Mouse (Mus musculus) spleen, adult 2 months (tissue): Measurements from ENCODE around the gene Pomc. TPM values are rescaled to one million over a fixed set of nuclear protein-coding genes. Genes with fewer than 3 reads are reported as not detected.

Experiments
- DNase-seq, 2 experiments: peaks; one replicate each; pipeline versions ENCODE4 v3.0.0 to v3.0.0-alpha.2; 2012 to 2021; ENCODE audit warnings: low spot score in 2 of 2, low read depth in 1 of 2
- H3K27ac ChIP-seq: fragments of 200-500 bp; 2 replicates; pipeline ENCODE4 v1.5.1; 2012; ENCODE audit warnings: low read length, inconsistent platforms; ENCODE audit not compliant: insufficient read depth
- H3K27me3 ChIP-seq: fragments of 200-500 bp; 2 replicates; pipeline ENCODE4 v1.6.1; 2012; ENCODE audit warnings: mild to moderate bottlenecking, moderate library complexity, low read length, inconsistent platforms; ENCODE audit not compliant: control insufficient read depth, insufficient read depth
- H3K36me3 ChIP-seq: fragments of 200-500 bp; 2 replicates; pipeline ENCODE4 v1.6.1; 2012; ENCODE audit warnings: mild to moderate bottlenecking, low read length, inconsistent platforms; ENCODE audit not compliant: control insufficient read depth, insufficient read depth
- H3K4me1 ChIP-seq: fragments of 200-500 bp; 2 replicates; pipeline ENCODE4 v1.6.1; 2011; ENCODE audit warnings: inconsistent platforms; ENCODE audit not compliant: control insufficient read depth, insufficient read depth, insufficient read length
- H3K4me3 ChIP-seq: fragments of 200-500 bp; 2 replicates; pipeline ENCODE4 v1.5.1; 2011; ENCODE audit warnings: mild to moderate bottlenecking, inconsistent platforms; ENCODE audit not compliant: insufficient read depth, insufficient read length; ENCODE audit errors: extremely low read depth
- CTCF ChIP-seq: fragments of 200-500 bp; IDR thresholded peaks from 2 replicates; pipeline ENCODE4 v1.5.1; 2011; ENCODE audit warnings: mild to moderate bottlenecking, inconsistent platforms; ENCODE audit not compliant: insufficient read depth, insufficient read length, insufficient replicate concordance; ENCODE audit errors: extremely low read depth
- POLR2A ChIP-seq: fragments of 200-500 bp; IDR thresholded peaks from 2 replicates; pipeline ENCODE4 v1.6.1; 2011; ENCODE audit warnings: low read depth, low read length, inconsistent platforms
- WGBS: fragments of 180-500 bp; shearing (Covaris S2); methylation state at CpG from one replicate; pipeline ENCODE4 v1.1.7; 2018; 5-methylcytosine and 5-hydroxymethylcytosine counted together
- polyA plus RNA-seq: library from polyadenylated mRNA; depleted of rRNA; stranded (reverse); fragments of >200 nt; gene quantifications from 2 replicates; pipeline ENCODE4 v1.2.3, GENCODE M21; 2012

Gene Pomc
- polyA plus RNA-seq, 1 experiment = 0.44 TPM

DNA sequence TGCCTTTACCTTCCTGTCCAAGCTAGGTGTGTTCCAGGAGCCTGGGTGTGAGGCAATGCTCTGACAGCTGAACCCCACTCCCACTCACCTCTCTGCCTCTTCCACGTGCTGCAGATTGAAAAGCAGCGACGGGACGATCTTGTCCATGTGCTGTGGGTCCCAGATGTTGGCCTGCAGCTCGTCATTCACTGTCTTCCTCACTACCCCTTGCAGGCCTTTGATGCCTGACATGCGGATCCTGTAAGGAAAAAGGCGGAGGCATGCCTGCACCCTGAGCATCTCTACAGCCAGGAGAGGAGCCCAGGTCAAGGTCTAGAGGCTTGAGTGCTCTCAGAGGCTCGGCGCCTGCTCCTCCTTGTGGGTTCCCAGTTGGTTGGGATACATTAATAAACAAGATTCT, 29.7 kb downstream of the Pomc start:
- no peaks in the 10 kb centered on the region for H3K27me3 ChIP-seq
- TF ChIP-seq CTCF (no peak), POLR2A (no peak)
- H3K27ac ChIP-seq = no peak overlapping the region
- H3K4me3 ChIP-seq = no peak overlapping the region
- H3K36me3 ChIP-seq = no peaks in the 10 kb centered on the region
- peaks cover 6% of the 10 kb centered on the region for H3K4me1 ChIP-seq
- DNase-seq = no peak
- 87% methylated on average over 9 of the region's 9 CpGs for WGBS

DNA sequence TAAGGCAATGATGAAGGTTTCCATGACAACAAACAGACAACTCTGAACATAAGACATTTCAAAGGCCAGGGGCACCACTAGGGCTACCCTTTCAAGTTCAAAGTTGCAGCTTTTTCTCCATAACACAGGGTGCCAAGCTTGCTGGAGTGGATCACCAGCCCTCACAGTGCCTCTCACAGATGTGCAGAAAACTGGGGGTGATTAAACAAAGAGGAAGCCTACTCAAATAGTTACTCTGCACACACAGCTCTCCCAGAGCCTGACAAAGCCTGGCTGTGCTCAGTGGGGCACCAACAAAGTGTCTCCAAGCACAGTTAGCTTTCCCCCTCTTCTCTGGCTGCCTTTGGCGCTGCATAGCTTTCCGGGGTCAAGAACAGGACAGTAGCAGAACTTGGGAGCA, 35.2 kb downstream of the Pomc start:
- Histone ChIP-seq H3K27me3 (no peaks in the 10 kb centered on the region), H3K36me3 (no peaks in the 10 kb centered on the region), H3K27ac (no peak overlapping the region), H3K4me1 (no peaks in the 10 kb centered on the region), H3K4me3 (no peak overlapping the region)
- DNase-seq = no peak
- 51% methylated on average over 2 of the region's 2 CpGs for WGBS
- TF ChIP-seq POLR2A (no peak), CTCF (no peak)

GRCm38 (mm10) chr12:3991047-3991446, 36.3 kb downstream of the Pomc start:
- 89% methylated on average over 3 of the region's 3 CpGs for WGBS
- no peaks in the 10 kb centered on the region for H3K27me3 ChIP-seq
- no peak overlapping the region for H3K27ac ChIP-seq
- H3K36me3 ChIP-seq = no peaks in the 10 kb centered on the region
- no peak for DNase-seq
- H3K4me3 ChIP-seq = no peak overlapping the region
- no peaks in the 10 kb centered on the region for H3K4me1 ChIP-seq
- TF ChIP-seq CTCF = no peak
- TF ChIP-seq POLR2A = no peak

DNA sequence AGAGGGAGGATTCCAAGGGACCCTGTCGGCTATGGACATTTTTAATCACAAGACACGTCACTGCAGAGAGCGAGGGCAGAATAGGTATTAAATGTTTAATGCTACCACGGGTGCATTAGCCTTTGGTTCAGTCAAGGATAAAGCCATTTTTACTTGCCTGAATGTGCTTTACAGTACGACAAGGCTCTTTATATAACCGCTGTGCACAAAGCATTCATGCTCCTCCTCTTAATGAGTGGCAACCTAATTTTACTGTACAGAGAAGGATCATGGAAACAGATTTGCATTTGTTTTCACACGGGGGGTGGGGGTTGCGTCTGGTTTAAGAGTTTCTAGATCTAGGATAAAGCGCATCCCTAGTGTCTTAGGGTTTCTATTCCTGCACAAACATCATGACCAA, 42.0 kb downstream of the Pomc start:
- no peak for DNase-seq
- Histone ChIP-seq H3K4me3 (no peak overlapping the region), H3K4me1 (no peaks in the 10 kb centered on the region), H3K27ac (no peak overlapping the region), H3K27me3 (no peaks in the 10 kb centered on the region), H3K36me3 (no peaks in the 10 kb centered on the region)
- no peak for TF ChIP-seq CTCF
- 89% methylated on average over 9 of the region's 9 CpGs for WGBS

DNA sequence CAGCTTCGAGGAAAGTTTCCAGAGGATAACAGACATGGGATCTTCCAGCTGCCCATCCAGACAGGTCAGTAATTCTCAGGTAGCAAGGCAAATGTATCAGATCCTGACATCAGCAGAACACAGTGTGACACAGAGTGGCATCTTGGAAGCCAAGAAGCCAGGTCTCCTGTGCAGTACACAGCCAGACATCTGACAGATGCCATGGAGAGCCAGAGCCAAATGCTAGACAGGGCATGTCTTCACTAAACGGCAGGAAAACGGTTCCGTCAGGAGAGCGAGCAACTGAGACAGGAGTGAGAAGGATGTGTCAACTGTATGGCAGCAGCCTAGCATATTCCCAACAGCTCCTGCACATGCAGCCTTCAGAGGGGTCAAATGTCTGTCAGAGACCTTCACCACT, 45.7 kb downstream of the Pomc start:
- no peak for TF ChIP-seq POLR2A
- TF ChIP-seq CTCF = no peak
- Histone ChIP-seq H3K4me1 (no peaks in the 10 kb centered on the region), H3K4me3 (no peak overlapping the region), H3K36me3 (no peaks in the 10 kb centered on the region), H3K27me3 (no peaks in the 10 kb centered on the region), H3K27ac (no peak overlapping the region)
- WGBS = 93% methylated on average over 5 of the region's 5 CpGs
- DNase-seq = no peak

DNA sequence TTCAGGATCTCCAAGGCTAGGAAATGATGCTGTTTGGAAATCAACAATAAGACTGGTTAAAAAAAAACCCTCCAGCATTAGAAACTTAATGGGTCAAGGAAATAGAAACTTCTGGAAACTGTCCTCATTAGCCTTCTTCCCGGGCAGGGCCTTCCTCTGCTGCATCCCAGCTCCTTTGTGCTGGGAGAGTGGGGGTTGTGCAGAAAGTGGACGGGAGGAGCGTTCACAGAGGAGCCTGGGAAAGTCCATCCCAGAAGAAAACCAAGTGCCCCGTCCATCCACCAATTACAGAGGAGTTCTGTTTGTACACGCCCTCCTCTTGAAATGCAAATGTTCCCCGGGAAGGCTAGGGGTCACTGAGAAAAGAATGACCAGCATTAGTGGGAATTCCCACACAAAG, 49.9 kb downstream of the Pomc start:
- WGBS = 54% methylated on average over 6 of the region's 6 CpGs
- TF ChIP-seq CTCF = no peak
- TF ChIP-seq POLR2A = no peak
- no peaks in the 10 kb centered on the region for H3K36me3 ChIP-seq
- no peak overlapping the region for H3K27ac ChIP-seq
- no peaks in the 10 kb centered on the region for H3K27me3 ChIP-seq
- no peak overlapping the region for H3K4me3 ChIP-seq
- no peak for DNase-seq
- H3K4me1 ChIP-seq = no peaks in the 10 kb centered on the region

DNA sequence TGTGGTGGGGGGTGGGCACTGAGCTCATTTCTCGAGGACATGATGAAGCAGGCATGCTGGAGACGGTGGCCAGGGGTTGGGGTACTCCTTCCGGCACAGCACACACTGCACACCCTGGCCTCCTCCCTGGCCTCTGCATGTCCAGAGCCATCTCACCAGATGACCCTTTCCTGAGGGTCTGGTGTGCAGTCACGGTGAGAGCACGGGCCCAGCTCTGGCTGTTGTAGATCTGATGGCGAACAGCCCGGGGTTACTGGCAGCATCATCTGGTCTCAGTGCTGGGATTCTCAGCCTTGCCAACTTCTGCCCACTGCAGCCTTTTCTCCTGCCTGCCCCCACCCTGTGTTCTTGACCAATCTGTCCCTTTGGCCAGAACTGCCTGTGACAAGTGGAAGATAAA, 51.3 kb downstream of the Pomc start:
- whole genome bisulfite sequencing = 87% methylated on average over 7 of the region's 7 CpGs
- Histone ChIP-seq H3K27ac (no peak overlapping the region), H3K36me3 (no peaks in the 10 kb centered on the region)

More for the DNA sequence above, 51.3 kb downstream of the Pomc start:
- H3K27me3 ChIP-seq = no peaks in the 10 kb centered on the region
- DNase-seq = no peak
- no peak overlapping the region for H3K4me3 ChIP-seq
- TF ChIP-seq POLR2A = no peak
- TF ChIP-seq CTCF = no peak
- no peaks in the 10 kb centered on the region for H3K4me1 ChIP-seq
